ENCODE assay signal across 27 mouse cellular contexts in genomic region chr13:90424541-90424940, GRCm38 (mm10).
"Had no signal": no experiment of that assay in that cellular context is flagged by ENCODE, and none has a peak within 500 bp of the region (broad histone marks: within the 10 kb centered on the region; RNA-seq: fewer than 3 reads in every experiment).

No protein-coding gene starts in this region.

- H3K27me3 ChIP-seq: heart, embryonic 13.5 days; heart, embryonic 15.5 days; hindbrain, embryonic 12.5 days; intestine, embryonic 15.5 days; limb, embryonic 12.5 days had no signal

- H3K4me2 ChIP-seq: heart, embryonic 11.5 days; heart, embryonic 13.5 days; heart, embryonic 15.5 days; hindbrain, embryonic 12.5 days; hindbrain, embryonic 14.5 days; intestine, embryonic 15.5 days; limb, embryonic 12.5 days; liver, embryonic 11.5 days had no signal

- H3K4me3 ChIP-seq: gastrocnemius, adult 2 months; heart, adult 2 months; heart, embryonic 13.5 days; heart, embryonic 15.5 days; hindbrain, embryonic 10.5 days; hindbrain, embryonic 12.5 days; intestine, embryonic 15.5 days; layer of hippocampus, adult 2 months; left cerebral cortex, adult 2 months; limb, embryonic 10.5 days; limb, embryonic 12.5 days had no signal

- ATAC-seq: hindbrain, embryonic 16.5 days; inflammation-experienced regulatory T-cells, adult 6 months; intestine, postnatal 0 days had no signal

- H3K4me1 ChIP-seq: heart, embryonic 13.5 days; heart, embryonic 15.5 days; hindbrain, embryonic 10.5 days; hindbrain, embryonic 12.5 days; intestine, embryonic 15.5 days had no signal

- H3K9ac ChIP-seq: heart, embryonic 13.5 days; heart, embryonic 15.5 days; hindbrain, embryonic 12.5 days; hindbrain, embryonic 14.5 days; intestine, embryonic 15.5 days; limb, embryonic 12.5 days had no signal

- H3K36me3 ChIP-seq: heart, embryonic 13.5 days; heart, embryonic 15.5 days; hindbrain, embryonic 10.5 days; hindbrain, embryonic 12.5 days; intestine, embryonic 15.5 days; limb, embryonic 10.5 days; limb, embryonic 12.5 days had no signal

- H3K27ac ChIP-seq: gastrocnemius, adult 2 months; heart, adult 2 months; heart, embryonic 13.5 days; heart, embryonic 15.5 days; hindbrain, embryonic 10.5 days; hindbrain, embryonic 12.5 days; hindbrain, embryonic 14.5 days; intestine, embryonic 15.5 days; layer of hippocampus, adult 2 months; left cerebral cortex, adult 2 months; limb, embryonic 10.5 days; limb, embryonic 12.5 days had no signal

- H3K9me3 ChIP-seq: heart, embryonic 13.5 days; heart, embryonic 15.5 days; hindbrain, embryonic 12.5 days; intestine, embryonic 15.5 days; limb, embryonic 10.5 days had no signal

- DNase-seq: gastrocnemius, adult 2 months; gastrocnemius, postnatal 10 days; gastrocnemius, postnatal 25 days; heart, adult 2 months; heart, postnatal 14 days; heart, postnatal 4 days; kidney, adult 18-20 months; kidney, adult 8-10 months; kidney, postnatal 10 days; kidney, postnatal 25 days; kidney, postnatal 4 days; liver had no signal
